Mouse (Mus musculus): ENCODE measurements at regions not wholly inside any gene's neighbourhood (a gene's known extent, or its start where the extent isn't known, plus 50 kb on each side); places are given as distances from the start of the nearest gene placed in this dataset.

DNA sequence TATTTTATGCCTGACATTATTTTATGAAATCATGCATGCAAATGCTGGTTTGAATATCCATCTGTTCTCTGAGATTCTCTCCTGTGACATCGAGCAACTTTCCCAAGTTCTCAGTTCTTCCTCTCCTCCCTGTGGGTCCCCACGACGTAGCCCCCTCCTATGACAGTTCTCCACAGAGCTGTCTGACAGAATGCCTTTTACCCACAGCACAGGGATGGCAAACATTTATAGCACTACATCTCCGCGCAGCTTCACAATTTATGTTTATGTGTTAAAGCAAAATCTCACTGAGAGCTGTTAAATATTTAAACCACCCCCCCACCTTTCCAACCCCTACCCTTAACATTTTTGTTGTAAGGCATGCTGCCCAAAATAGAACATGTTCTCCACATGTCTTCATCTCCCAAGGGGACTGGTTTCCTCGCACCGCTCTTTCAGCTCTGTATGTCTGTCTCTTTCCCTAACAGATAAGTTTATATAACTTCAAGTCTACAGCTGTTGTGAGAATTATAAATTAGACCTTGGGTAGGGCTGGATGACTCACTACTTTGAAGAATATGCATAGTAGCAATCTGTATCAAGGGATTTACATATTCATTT lies 63.5 kb upstream of the Ndst3 start:
- TF ChIP-seq CTCF (IDR thresholded peaks at IDR 0.05; ENCODE audit: insufficient read depth, low read length) (no peak), POLR2A (IDR thresholded peaks at IDR 0.05; ENCODE audit: borderline replicate concordance, extremely low read depth, low read depth, low read length) (no peak)
- DNase-seq, result no peak
- no peaks in the 10 kb centered on the region for H3K4me1 ChIP-seq (ENCODE audit: control insufficient read depth, insufficient read depth, low read length)
- H3K4me3 ChIP-seq (replicated peaks; ENCODE audit: extremely low read depth, low read depth, low read length), result no peak overlapping the region
- WGBS, result 67% methylated on average over 7 of the region's 7 CpGs

DNA sequence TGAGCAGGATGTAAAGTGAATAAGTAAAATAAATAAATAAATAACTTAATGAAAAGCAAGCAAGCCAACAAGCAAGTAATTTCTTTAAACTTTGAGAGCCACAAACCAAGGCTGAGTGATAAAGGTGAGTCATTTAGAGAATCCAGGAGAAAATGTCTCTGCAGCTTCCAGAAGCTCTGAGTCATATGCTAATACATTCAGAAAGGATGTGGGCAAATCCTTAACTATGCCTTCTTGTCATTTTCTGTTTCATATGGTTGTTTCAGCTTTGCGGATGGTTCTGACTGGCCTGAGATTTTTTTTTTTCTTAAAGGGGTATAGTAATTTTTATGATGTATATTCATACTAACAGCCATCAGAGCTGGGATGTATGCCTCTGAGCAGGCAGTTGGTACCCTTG lies 64.3 kb upstream of the Ndst3 start:
- TF ChIP-seq CTCF (IDR thresholded peaks at IDR 0.05; ENCODE audit: insufficient read depth, low read length) (no peak), POLR2A (IDR thresholded peaks at IDR 0.05; ENCODE audit: borderline replicate concordance, extremely low read depth, low read depth, low read length) (no peak)
- WGBS, result 64% methylated on average over 1 of the region's 1 CpGs

DNA sequence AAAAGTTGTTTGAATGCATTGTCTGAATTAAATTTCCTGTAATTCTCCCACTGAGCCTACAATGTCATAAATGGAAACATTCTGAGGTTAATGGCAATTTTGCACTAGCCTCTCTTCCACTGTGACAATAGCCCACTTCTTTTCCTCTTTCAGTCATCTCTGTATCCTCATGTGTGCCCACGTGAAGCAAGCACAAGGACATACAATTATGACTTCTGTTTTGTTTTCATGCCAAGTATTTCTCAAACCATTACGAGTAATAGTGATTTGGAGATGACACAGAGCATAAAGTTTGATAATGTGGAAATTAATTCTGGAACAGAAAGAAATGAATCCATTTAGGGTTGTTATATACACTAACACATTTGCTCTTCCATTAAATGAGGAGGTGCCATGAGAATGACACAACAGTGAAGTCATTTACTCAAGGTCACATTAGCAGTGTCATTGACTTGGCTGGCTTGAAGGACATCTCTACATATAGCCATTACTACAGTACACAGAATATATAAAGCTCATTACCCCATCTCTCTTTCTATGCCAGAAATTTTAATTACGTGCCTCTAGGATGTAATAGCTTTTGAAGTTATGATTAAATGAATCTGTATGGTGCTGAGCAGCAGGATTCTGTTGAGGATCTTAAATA lies 75.4 kb upstream of the Ndst3 start:
- Histone ChIP-seq H3K4me1 (ENCODE audit: control insufficient read depth, insufficient read depth, low read length) (no peaks in the 10 kb centered on the region), H3K4me3 (replicated peaks; ENCODE audit: extremely low read depth, low read depth, low read length) (no peak overlapping the region)
- TF ChIP-seq POLR2A (IDR thresholded peaks at IDR 0.05; ENCODE audit: borderline replicate concordance, extremely low read depth, low read depth, low read length) (no peak), CTCF (IDR thresholded peaks at IDR 0.05; ENCODE audit: insufficient read depth, low read length) (no peak)
- DNase-seq, result no peak
- WGBS, result 62% methylated on average over 3 of the region's 3 CpGs

More for the DNA sequence above, 64.3 kb upstream of the Ndst3 start:
- no peak for DNase-seq
- Histone ChIP-seq H3K4me3 (replicated peaks; ENCODE audit: extremely low read depth, low read depth, low read length) (no peak overlapping the region), H3K4me1 (ENCODE audit: control insufficient read depth, insufficient read depth, low read length) (no peaks in the 10 kb centered on the region)

DNA sequence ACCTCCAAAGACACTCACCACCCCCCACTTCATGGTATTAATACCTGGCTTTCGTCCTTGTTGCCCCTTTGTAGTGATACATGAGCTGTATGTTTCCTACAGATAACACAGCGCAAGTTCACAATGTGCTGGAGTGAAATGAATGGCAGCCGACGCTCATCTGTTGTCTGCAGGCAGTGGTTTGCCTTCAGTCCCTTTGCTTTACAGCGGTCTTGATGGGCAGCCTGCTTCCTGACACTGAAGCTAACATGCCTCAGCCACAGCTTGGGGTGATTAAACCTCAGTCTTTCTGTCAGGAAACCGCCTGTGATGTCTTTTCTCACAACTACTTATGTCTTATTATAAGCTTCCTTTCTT lies 75.9 kb upstream of the Ndst3 start:
- WGBS, result 63% methylated on average over 6 of the region's 6 CpGs
- no peak for TF ChIP-seq CTCF (IDR thresholded peaks at IDR 0.05; ENCODE audit: insufficient read depth, low read length)
- TF ChIP-seq POLR2A (IDR thresholded peaks at IDR 0.05; ENCODE audit: borderline replicate concordance, extremely low read depth, low read depth, low read length), result no peak
- no peak overlapping the region for H3K4me3 ChIP-seq (replicated peaks; ENCODE audit: extremely low read depth, low read depth, low read length)
- H3K4me1 ChIP-seq (ENCODE audit: control insufficient read depth, insufficient read depth, low read length), result no peaks in the 10 kb centered on the region
- DNase-seq, result no peak

DNA sequence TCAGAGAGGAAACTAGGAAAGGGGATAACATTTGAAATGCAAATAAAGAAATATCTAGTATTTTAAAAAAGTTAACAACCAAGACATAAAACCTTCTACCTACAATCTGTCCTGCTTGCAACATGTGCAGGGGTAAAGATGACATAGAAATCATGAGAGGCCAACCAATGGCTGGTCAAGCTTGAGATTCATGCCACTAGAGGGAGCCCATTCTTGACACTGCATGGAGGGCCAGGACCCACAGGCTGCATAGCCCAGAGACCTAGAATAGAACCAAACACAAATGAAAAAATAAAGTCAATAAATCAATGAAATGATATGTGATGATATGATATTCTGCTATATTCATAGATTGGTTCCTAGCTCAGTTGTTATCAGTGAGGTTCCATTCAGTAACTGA lies 89.9 kb upstream of the Ndst3 start:
- TF ChIP-seq CTCF (IDR thresholded peaks at IDR 0.05; ENCODE audit: insufficient read depth, low read length) (0 out of 2 replicates have a peak, but pooled peaks have one; percentile 21), POLR2A (IDR thresholded peaks at IDR 0.05; ENCODE audit: borderline replicate concordance, extremely low read depth, low read depth, low read length) (no peak)
- Histone ChIP-seq H3K4me1 (ENCODE audit: control insufficient read depth, insufficient read depth, low read length) (no peaks in the 10 kb centered on the region), H3K4me3 (replicated peaks; ENCODE audit: extremely low read depth, low read depth, low read length) (no peak overlapping the region)
- no peak for DNase-seq

DNA sequence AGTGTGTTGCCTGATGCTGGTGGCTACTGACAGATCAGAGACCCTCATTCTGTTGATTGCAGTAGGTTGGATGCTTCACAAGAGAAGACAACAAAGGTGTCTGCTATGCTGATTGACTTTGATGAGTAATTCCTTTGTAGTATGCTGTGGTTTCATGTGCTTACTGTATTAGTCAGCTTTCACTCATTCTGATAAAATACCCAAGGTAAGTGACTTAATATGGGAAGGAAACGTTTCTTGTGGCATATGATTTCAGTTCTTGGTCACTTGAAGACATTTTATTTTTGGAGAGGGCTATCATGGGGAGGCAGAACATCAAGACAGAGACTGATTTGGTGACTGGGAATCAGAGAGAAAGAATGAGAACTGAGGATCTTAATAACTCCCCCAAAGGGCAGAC lies 90.9 kb upstream of the Ndst3 start:
- Histone ChIP-seq H3K4me3 (replicated peaks; ENCODE audit: extremely low read depth, low read depth, low read length) (no peak overlapping the region), H3K4me1 (ENCODE audit: control insufficient read depth, insufficient read depth, low read length) (no peaks in the 10 kb centered on the region)
- TF ChIP-seq CTCF (IDR thresholded peaks at IDR 0.05; ENCODE audit: insufficient read depth, low read length), result no peak
- TF ChIP-seq POLR2A (IDR thresholded peaks at IDR 0.05; ENCODE audit: borderline replicate concordance, extremely low read depth, low read depth, low read length), result no peak
- DNase-seq, result no peak
- WGBS, result 54% methylated on average over 1 of the region's 1 CpGs

DNA sequence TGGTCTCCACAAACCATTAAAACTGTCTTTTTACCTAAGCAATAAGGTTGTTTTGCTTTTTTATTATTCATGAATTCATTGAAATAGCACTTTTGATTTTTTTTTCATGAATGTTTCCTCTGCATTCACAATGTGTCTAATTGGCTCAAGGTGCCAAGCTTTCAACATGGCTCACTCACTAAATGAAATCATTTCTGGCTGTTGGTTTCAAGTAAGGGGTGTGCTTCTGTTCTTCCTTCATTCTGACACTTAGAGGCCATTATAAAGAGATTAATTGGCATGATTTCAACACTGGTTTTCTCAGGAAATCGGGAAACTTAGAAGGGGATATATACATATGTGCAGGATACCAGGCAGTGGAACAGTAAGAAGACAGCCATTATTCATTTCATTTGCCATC lies 93.5 kb upstream of the Ndst3 start:
- TF ChIP-seq POLR2A (IDR thresholded peaks at IDR 0.05; ENCODE audit: borderline replicate concordance, extremely low read depth, low read depth, low read length) (no peak), CTCF (IDR thresholded peaks at IDR 0.05; ENCODE audit: insufficient read depth, low read length) (no peak)
- DNase-seq, result no peak
- WGBS, result 60% methylated on average over 1 of the region's 1 CpGs
- Histone ChIP-seq H3K4me3 (replicated peaks; ENCODE audit: extremely low read depth, low read depth, low read length) (no peak overlapping the region), H3K4me1 (ENCODE audit: control insufficient read depth, insufficient read depth, low read length) (no peaks in the 10 kb centered on the region)

DNA sequence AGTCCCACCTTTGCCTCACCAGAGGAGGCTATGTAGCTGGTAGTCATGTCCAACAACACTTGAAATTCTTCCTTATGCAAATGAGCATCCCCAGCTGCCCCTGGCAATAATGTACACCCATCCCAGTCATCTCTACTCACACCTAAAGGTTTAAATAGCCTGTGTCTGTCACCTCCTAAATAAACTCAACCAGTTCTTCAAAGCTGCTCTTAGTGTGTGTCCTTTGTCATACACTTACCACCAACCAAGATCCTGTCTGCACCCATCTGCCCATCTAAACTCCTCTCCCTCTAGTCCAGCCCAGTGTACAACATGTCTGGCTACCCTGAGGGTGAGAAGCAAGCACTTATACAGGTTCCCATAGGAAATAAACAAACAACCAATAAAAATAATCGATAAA lies 103.4 kb upstream of the Ndst3 start:
- DNase-seq, result no peak
- 87% methylated on average over 1 of the region's 1 CpGs for WGBS
- TF ChIP-seq POLR2A (IDR thresholded peaks at IDR 0.05; ENCODE audit: borderline replicate concordance, extremely low read depth, low read depth, low read length) (no peak), CTCF (IDR thresholded peaks at IDR 0.05; ENCODE audit: insufficient read depth, low read length) (no peak)
- no peaks in the 10 kb centered on the region for H3K4me1 ChIP-seq (ENCODE audit: control insufficient read depth, insufficient read depth, low read length)
- H3K4me3 ChIP-seq (replicated peaks; ENCODE audit: extremely low read depth, low read depth, low read length), result no peak overlapping the region

DNA sequence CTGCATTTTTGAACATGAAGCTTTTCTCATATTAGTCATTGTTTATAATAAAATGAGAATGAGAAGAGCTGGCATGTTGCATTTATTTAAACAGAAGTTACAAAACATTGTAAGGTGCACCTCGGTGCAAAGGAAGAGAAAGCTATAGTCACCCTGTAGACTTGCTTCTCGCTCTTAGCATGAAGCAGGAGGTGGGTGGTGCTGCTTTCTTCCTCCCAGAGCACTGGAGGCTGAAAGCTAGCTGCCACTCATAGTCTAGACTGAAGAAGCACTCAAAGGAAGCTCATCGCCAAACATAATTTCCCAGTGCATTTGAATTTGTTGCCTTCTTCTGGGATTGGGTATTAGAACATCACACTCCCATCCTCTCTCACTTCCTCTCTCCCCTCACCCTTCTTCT lies 114.7 kb upstream of the Ndst3 start:
- TF ChIP-seq POLR2A (IDR thresholded peaks at IDR 0.05; ENCODE audit: borderline replicate concordance, extremely low read depth, low read depth, low read length) (no peak), CTCF (IDR thresholded peaks at IDR 0.05; ENCODE audit: insufficient read depth, low read length) (no peak)
- 81% methylated on average over 3 of the region's 3 CpGs for WGBS
- no peak overlapping the region for H3K4me3 ChIP-seq (replicated peaks; ENCODE audit: extremely low read depth, low read depth, low read length)
- no peak for DNase-seq
- H3K4me1 ChIP-seq (ENCODE audit: control insufficient read depth, insufficient read depth, low read length), result no peaks in the 10 kb centered on the region

DNA sequence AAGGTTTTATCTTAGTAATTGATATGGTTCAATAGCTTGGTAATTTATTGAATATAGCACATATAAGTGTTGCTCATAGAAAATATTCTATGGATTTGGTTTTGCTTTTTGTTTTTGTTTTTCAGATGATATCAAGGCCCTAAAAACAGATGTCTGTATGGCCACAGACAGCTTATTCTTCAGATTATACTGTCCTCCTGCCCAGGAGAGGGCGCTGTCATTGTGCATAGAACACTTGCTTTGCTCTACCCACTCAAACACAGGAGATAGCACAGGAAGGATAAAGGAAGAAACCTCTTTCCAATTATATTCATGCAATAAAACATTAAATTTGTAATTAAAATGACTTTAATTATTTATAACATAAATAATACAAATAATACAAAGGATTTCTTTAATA lies 115.4 kb upstream of the Ndst3 start:
- no peak for DNase-seq
- TF ChIP-seq CTCF (IDR thresholded peaks at IDR 0.05; ENCODE audit: insufficient read depth, low read length) (no peak), POLR2A (IDR thresholded peaks at IDR 0.05; ENCODE audit: borderline replicate concordance, extremely low read depth, low read depth, low read length) (no peak)
- 81% methylated on average over 1 of the region's 1 CpGs for WGBS
- Histone ChIP-seq H3K4me3 (replicated peaks; ENCODE audit: extremely low read depth, low read depth, low read length) (no peak overlapping the region), H3K4me1 (ENCODE audit: control insufficient read depth, insufficient read depth, low read length) (no peaks in the 10 kb centered on the region)
